Mouse (Mus musculus) Patski (cell line): ENCODE measurements around the gene Hikeshi. TPM values are rescaled to one million over a fixed set of nuclear protein-coding genes. Genes with fewer than 3 reads are reported as not detected.

Source experiments
- ATAC-seq: fragments of 100-300 bp; one replicate; pipeline ENCODE4 v1.8.0; 2021
- CTCF ChIA-PET: fragments of 350-600 bp; sonication (Branson Sonifier 250); formaldehyde crosslinking; loops from one replicate; lab custom pipeline; 2022; ENCODE audit warnings: inconsistent platforms; lab: Charles Lee
- POLR2A ChIA-PET: fragments of 350-600 bp; sonication (Branson Sonifier 250); formaldehyde crosslinking; loops from one replicate; lab custom pipeline; 2022; ENCODE audit warnings: antibody characterized with exemption, inconsistent platforms; lab: Charles Lee
- DNase-seq: peaks from one replicate; pipeline ENCODE4 v3.0.0-alpha.2; 2011; ENCODE audit warnings: low read depth, low spot score
- H3K27me3 ChIP-seq: fragments of 371-371 bp; one replicate; pipeline ENCODE4 v1.5.1; 2021
- CTCF ChIP-seq: fragments of 100-300 bp; IDR thresholded peaks from one replicate; pipeline ENCODE4 v1.5.1; 2021
- in situ Hi-C: fragments of 300-500 bp; cut with MboI; formaldehyde crosslinking; loops from 3 replicates; pipeline ENCODE4 v1.11.1; 2018; ENCODE audit warnings: low pct_unique_long_range_greater_than_20kb, mixed read lengths
- polyA plus RNA-seq: library from polyadenylated mRNA; unstranded; gene quantifications from one replicate; pipeline ENCODE4 v1.2.3, GENCODE M21; 2021

Gene Hikeshi
- 80.3 TPM for polyA plus RNA-seq

GRCm38 (mm10) chr7:89940571-89941463 is at the start of gene Hikeshi:
TSS of gene Hikeshi (minus strand) at chr7:89941204.
- H3K27me3 ChIP-seq: no peaks in the 10 kb centered on the region
- POLR2A ChIA-PET: no interaction called here
- DNase-seq: peak; percentile 73
- CTCF ChIA-PET: interaction anchor here (1.1 to 1.7 kb wide), 5 partner anchors 9 to 463 kb away, joined by 3 to 4 read pairs (median 3); no protein-coding TSS in a partner anchor
- no peak for TF ChIP-seq CTCF
- peak; percentile 85 for ATAC-seq
- in situ Hi-C loops: no loop called here

DNA sequence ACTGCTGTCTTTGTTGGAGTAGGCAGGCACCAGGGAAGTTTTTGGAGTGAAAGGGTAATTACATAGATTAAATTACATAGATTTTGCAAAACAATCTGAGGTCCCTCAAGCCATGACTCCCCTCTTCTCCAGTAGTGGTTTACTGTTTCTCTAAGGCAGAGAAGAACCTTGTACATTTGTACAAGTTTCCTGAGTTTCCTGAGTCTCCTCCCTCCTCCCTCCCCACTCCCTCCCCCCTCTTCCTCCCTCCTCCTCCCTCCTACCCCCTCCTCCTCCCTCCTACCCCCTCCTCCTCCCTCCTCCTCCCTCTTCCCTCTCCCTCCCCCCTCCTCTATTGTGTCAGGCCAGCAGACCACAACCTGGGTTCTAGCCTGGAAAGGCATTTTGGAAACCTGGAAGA is 43.4 kb upstream of the Hikeshi start:
- no peaks in the 10 kb centered on the region for H3K27me3 ChIP-seq
- DNase-seq (no peak), ATAC-seq (no peak)
- no peak for TF ChIP-seq CTCF
- in situ Hi-C loops: loop anchor here (25.0 kb wide), 1 partner anchor 453 kb away; the partner anchor contains the start of genes Ccdc89 and Crebzf
- POLR2A ChIA-PET: no interaction called here
- CTCF ChIA-PET: no interaction called here

GRCm38 (mm10) chr7:89983441-89983840 is 42.4 kb upstream of the Hikeshi start:
- no peak for DNase-seq
- CTCF ChIA-PET: interaction anchor here (1.7 kb wide), 1 partner anchor 23 kb away, joined by 3 read pairs; no protein-coding TSS in a partner anchor
- in situ Hi-C loops: loop anchor here (25.0 kb wide), 1 partner anchor 454 kb away; the partner anchor contains the start of genes Ccdc89 and Crebzf
- no peak for TF ChIP-seq CTCF
- ATAC-seq: no peak
- no peaks in the 10 kb centered on the region for H3K27me3 ChIP-seq
- POLR2A ChIA-PET: no interaction called here

- no peaks in the 10 kb centered on the region for H3K27me3 ChIP-seq
- no peak for DNase-seq
- TF ChIP-seq CTCF: no peak
- ChIA-PET CTCF (interaction anchor here (1.1 kb wide), 2 partner anchors 11 to 17 kb away, joined by 3 to 4 read pairs; no protein-coding TSS in a partner anchor), POLR2A (interaction anchor here (1.0 to 1.3 kb wide), 2 partner anchors 13 to 15 kb away, joined by 3 read pairs; no protein-coding TSS in a partner anchor)
- in situ Hi-C loops: loop anchor here (25.0 kb wide), 1 partner anchor 456 kb away; the partner anchor contains the start of genes Ccdc89 and Crebzf
- ATAC-seq: no peak
These were observed 40.6 kb upstream of the Hikeshi start for GRCm38 (mm10) chr7:89981557-89981956.

DNA sequence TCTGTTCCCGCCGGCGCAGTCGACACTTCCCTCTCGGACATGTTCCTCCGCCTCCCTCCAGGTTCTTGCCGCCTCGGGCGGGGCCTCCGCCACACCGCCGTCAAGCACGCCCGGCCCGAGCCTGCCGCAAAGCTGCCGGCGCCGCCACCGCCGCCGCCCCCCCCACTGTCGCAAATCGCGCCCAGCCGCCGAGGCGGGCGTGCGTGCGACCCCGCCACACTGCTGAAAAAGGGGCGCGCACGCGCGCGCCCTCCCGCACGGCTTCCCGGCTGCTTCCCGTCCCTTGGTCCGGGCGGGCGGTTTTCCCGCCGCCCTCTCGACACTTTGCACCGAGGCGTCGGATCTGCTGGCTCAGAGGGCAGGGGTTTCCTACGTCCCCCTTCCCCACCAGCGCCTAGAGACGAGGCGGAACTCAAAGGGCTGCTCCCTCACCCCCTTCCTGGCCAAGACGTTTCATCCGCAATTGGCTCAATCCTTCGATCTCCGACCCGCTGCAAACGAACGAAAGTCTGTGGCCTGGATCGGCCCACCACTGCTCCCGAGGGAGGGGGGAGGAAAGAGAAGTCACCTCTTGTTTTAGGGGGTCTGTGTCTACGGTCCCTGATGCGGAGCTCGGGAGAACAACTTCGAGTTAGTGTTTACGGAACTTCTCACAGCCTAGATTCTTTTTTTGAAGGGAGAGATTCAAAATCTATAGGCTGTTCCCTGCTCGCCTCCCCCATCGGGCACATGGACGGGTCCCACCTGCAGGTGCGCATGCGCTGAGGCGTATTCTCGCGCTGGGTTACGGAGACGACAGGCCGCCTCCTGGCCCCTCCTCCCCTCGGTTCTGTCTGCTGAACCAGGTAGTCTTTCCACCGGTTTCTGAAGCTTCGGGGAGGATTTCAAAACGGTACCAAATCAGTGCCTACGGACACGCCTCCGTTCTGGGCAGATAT is 39.8 kb upstream of the Hikeshi start, which contains the start of gene Eed:
Gene Eed, minus strand, starts transcription at position 499 of the 938 bp plus-strand sequence.
- no peak for TF ChIP-seq CTCF
- DNase-seq (peak; percentile 81), ATAC-seq (peak; percentile 86)
- POLR2A ChIA-PET: interaction anchor here (1.0 to 1.3 kb wide), 4 partner anchors 13 to 25 kb away, joined by 3 to 4 read pairs (median 3); no protein-coding TSS in a partner anchor
- CTCF ChIA-PET: no interaction called here
- H3K27me3 ChIP-seq: no peaks in the 10 kb centered on the region
- in situ Hi-C loops: loop anchor here (25.0 kb wide), 1 partner anchor 457 kb away; the partner anchor contains the start of genes Ccdc89 and Crebzf

- POLR2A ChIA-PET: interaction anchor here (1.0 to 1.3 kb wide), 2 partner anchors 18 to 26 kb away, joined by 3 to 4 read pairs; no protein-coding TSS in a partner anchor
These were observed 39.1 kb upstream of the Hikeshi start for GRCm38 (mm10) chr7:89980133-89980484.

GRCm38 (mm10) chr7:89979432-89980130 is 38.6 kb upstream of the Hikeshi start:
- in situ Hi-C loops: loop anchor here (25.0 kb wide), 1 partner anchor 458 kb away; the partner anchor contains the start of genes Ccdc89 and Crebzf

More at GRCm38 (mm10) chr7:89980133-89980484, 39.1 kb upstream of the Hikeshi start:
- peak; percentile 36 for ATAC-seq
- in situ Hi-C loops: loop anchor here (25.0 kb wide), 1 partner anchor 457 kb away; the partner anchor contains the start of genes Ccdc89 and Crebzf
- no peak for TF ChIP-seq CTCF
- CTCF ChIA-PET: no interaction called here
- no peaks in the 10 kb centered on the region for H3K27me3 ChIP-seq
- DNase-seq: no peak

GRCm38 (mm10) chr7:89976796-89977195 is 35.8 kb upstream of the Hikeshi start:
- ATAC-seq: no peak
- TF ChIP-seq CTCF: no peak
- H3K27me3 ChIP-seq: no peaks in the 10 kb centered on the region
- CTCF ChIA-PET: interaction anchor here (0.7 to 1.5 kb wide), 3 partner anchors 9 to 30 kb away, joined by 3 read pairs; no protein-coding TSS in a partner anchor
- POLR2A ChIA-PET: interaction anchor here (0.5 to 0.8 kb wide), 2 partner anchors 13 to 47 kb away, joined by 3 to 6 read pairs; no protein-coding TSS in a partner anchor
- no peak for DNase-seq
- in situ Hi-C loops: loop anchor here (25.0 kb wide), 1 partner anchor 461 kb away; the partner anchor contains the start of genes Ccdc89 and Crebzf

More at GRCm38 (mm10) chr7:89979432-89980130, 38.6 kb upstream of the Hikeshi start:
- TF ChIP-seq CTCF: no peak
- ChIA-PET POLR2A (interaction anchor here (0.7 to 1.3 kb wide), 2 partner anchors 18 to 193 kb away, joined by 4 to 7 read pairs; no protein-coding TSS in a partner anchor), CTCF (no interaction called here)
- ATAC-seq (no peak), DNase-seq (no peak)
- H3K27me3 ChIP-seq: no peaks in the 10 kb centered on the region

- ChIA-PET POLR2A (no interaction called here), CTCF (no interaction called here)
- TF ChIP-seq CTCF: no peak
- no peak for ATAC-seq
- in situ Hi-C loops: loop anchor here (25.0 kb wide), 1 partner anchor 462 kb away; the partner anchor contains the start of genes Ccdc89 and Crebzf
- DNase-seq: no peak
- H3K27me3 ChIP-seq: no peaks in the 10 kb centered on the region
These were observed 34.6 kb upstream of the Hikeshi start for GRCm38 (mm10) chr7:89975571-89975970.
